Mouse (Mus musculus) erythroblast, embryonic 14.5 days (primary cell): Measurements from ENCODE around the gene Vps26c. TPM values are rescaled to one million over a fixed set of nuclear protein-coding genes. Genes with fewer than 3 reads are reported as not detected.
"Not testable (repeated sequence)": the region's sequence is repeated elsewhere in the genome, so short reads cannot be mapped to it uniquely, and the experiment has no call there.

Source experiments
- H3K27me3 ChIP-seq: 2 replicates; pipeline ENCODE4 v1.6.1; 2012; ENCODE audit warnings: inconsistent platforms; ENCODE audit not compliant: control insufficient read depth
- H3K36me3 ChIP-seq: 2 replicates; pipeline ENCODE4 v1.6.1; 2012; ENCODE audit warnings: mild to moderate bottlenecking, inconsistent platforms; ENCODE audit not compliant: control insufficient read depth
- H3K4me1 ChIP-seq: 2 replicates; pipeline ENCODE4 v1.6.1; 2012; ENCODE audit warnings: inconsistent platforms; ENCODE audit not compliant: control insufficient read depth
- H3K4me3 ChIP-seq: replicated peaks from 2 replicates; pipeline ENCODE3; 2012; ENCODE audit warnings: moderate library complexity, mild to moderate bottlenecking, inconsistent platforms
- H3K9me3 ChIP-seq: 2 replicates; pipeline ENCODE4 v1.6.1; 2012; ENCODE audit warnings: low read length, inconsistent platforms, mixed read lengths; ENCODE audit not compliant: control insufficient read depth
- GATA1 ChIP-seq: IDR thresholded peaks from 2 replicates; pipeline ENCODE4 v1.6.1; 2012; ENCODE audit warnings: low read length, inconsistent platforms, mixed read lengths
- TAL1 ChIP-seq: IDR thresholded peaks from 3 replicates; pipeline ENCODE4 v1.6.1; 2012; ENCODE audit warnings: low read length, inconsistent platforms, mixed read lengths
- polyA plus RNA-seq: library from polyadenylated mRNA; stranded (reverse); fragments of >175 nt; gene quantifications from 2 replicates; pipeline ENCODE4 v1.2.3, GENCODE M21; 2012

Gene Vps26c
- polyA plus RNA-seq, 1 experiment, result 0.06 TPM

- Histone ChIP-seq H3K4me1 (no peaks in the 10 kb centered on the region), H3K27me3 (no peaks in the 10 kb centered on the region), H3K36me3 (peaks cover 13% of the 10 kb centered on the region), H3K4me3 (no peak overlapping the region), H3K9me3 (no peaks in the 10 kb centered on the region)
- TF ChIP-seq GATA1, result no peak
- TF ChIP-seq TAL1, result no peak
These were observed 53.4 kb downstream of the Vps26c start for GRCm38 (mm10) chr16:94473086-94473822.

GRCm38 (mm10) chr16:94472515-94472951 is 54.1 kb downstream of the Vps26c start:
- TF ChIP-seq TAL1, result no peak
- no peak for TF ChIP-seq GATA1
- Histone ChIP-seq H3K4me1 (no peaks in the 10 kb centered on the region), H3K27me3 (no peaks in the 10 kb centered on the region), H3K9me3 (no peaks in the 10 kb centered on the region), H3K36me3 (peaks cover 20% of the 10 kb centered on the region), H3K4me3 (no peak overlapping the region)

- TF ChIP-seq TAL1, result no peak
- TF ChIP-seq GATA1, result no peak
- Histone ChIP-seq H3K27me3 (no peaks in the 10 kb centered on the region), H3K9me3 (no peaks in the 10 kb centered on the region), H3K4me1 (no peaks in the 10 kb centered on the region), H3K4me3 (no peak overlapping the region), H3K36me3 (peaks cover 36% of the 10 kb centered on the region)
These were observed 58.2 kb downstream of the Vps26c start for GRCm38 (mm10) chr16:94468391-94468790.

- no peak overlapping the region for H3K4me3 ChIP-seq
- no peak for TF ChIP-seq TAL1
- TF ChIP-seq GATA1, result no peak
- no peaks in the 10 kb centered on the region for H3K9me3 ChIP-seq
- H3K27me3 ChIP-seq, result no peaks in the 10 kb centered on the region
- peaks cover 44% of the 10 kb centered on the region for H3K36me3 ChIP-seq
- no peaks in the 10 kb centered on the region for H3K4me1 ChIP-seq
These were observed 59.1 kb downstream of the Vps26c start for GRCm38 (mm10) chr16:94467337-94468055.

GRCm38 (mm10) chr16:94466317-94466716 is 60.3 kb downstream of the Vps26c start:
- H3K27me3 ChIP-seq, H3K9me3 ChIP-seq, H3K4me1 ChIP-seq, H3K4me3 ChIP-seq: not testable (repeated sequence)
- peaks cover 52% of the 10 kb centered on the region for H3K36me3 ChIP-seq

- H3K4me3 ChIP-seq, result no peak overlapping the region
- H3K36me3 ChIP-seq, result peaks cover 56% of the 10 kb centered on the region
- TF ChIP-seq TAL1 (no peak), GATA1 (no peak)
- no peaks in the 10 kb centered on the region for H3K9me3 ChIP-seq
- H3K27me3 ChIP-seq, result no peaks in the 10 kb centered on the region
- no peaks in the 10 kb centered on the region for H3K4me1 ChIP-seq
These were observed 60.7 kb downstream of the Vps26c start for GRCm38 (mm10) chr16:94465900-94466299.

GRCm38 (mm10) chr16:94464067-94464466 is 62.6 kb downstream of the Vps26c start:
- Histone ChIP-seq H3K4me3 (no peak overlapping the region), H3K36me3 (peaks cover 64% of the 10 kb centered on the region), H3K9me3 (no peaks in the 10 kb centered on the region), H3K4me1 (no peaks in the 10 kb centered on the region), H3K27me3 (no peaks in the 10 kb centered on the region)
- no peak for TF ChIP-seq TAL1
- no peak for TF ChIP-seq GATA1

GRCm38 (mm10) chr16:94454146-94454545 is 72.5 kb downstream of the Vps26c start:
- no peaks in the 10 kb centered on the region for H3K4me1 ChIP-seq
- no peaks in the 10 kb centered on the region for H3K27me3 ChIP-seq
- peaks cover 60% of the 10 kb centered on the region for H3K36me3 ChIP-seq
- TF ChIP-seq TAL1 (no peak), GATA1 (no peak)
- H3K4me3 ChIP-seq, result no peak overlapping the region
- H3K9me3 ChIP-seq, result no peaks in the 10 kb centered on the region

- Histone ChIP-seq H3K27me3 (no peaks in the 10 kb centered on the region), H3K4me3 (no peak overlapping the region), H3K9me3 (no peaks in the 10 kb centered on the region), H3K4me1 (no peaks in the 10 kb centered on the region), H3K36me3 (peaks cover 57% of the 10 kb centered on the region)
- no peak for TF ChIP-seq TAL1
- no peak for TF ChIP-seq GATA1
These were observed 73.9 kb downstream of the Vps26c start for GRCm38 (mm10) chr16:94452768-94453167.
